Mouse (Mus musculus) urinary bladder, postnatal 10 days (tissue): ENCODE measurements at regions not wholly inside any gene's neighbourhood (a gene's known extent, or its start where the extent isn't known, plus 50 kb on each side); places are given as distances from the start of the nearest gene placed in this dataset.

Source experiments
- DNase-seq: peaks from one replicate; pipeline ENCODE4 v3.0.0; 2022; ENCODE audit warnings: low spot score

GRCm38 (mm10) chr1:184297001-184297740 is 263.1 kb upstream of the 1700056E22Rik start:
- DNase-seq, result no peak

DNA sequence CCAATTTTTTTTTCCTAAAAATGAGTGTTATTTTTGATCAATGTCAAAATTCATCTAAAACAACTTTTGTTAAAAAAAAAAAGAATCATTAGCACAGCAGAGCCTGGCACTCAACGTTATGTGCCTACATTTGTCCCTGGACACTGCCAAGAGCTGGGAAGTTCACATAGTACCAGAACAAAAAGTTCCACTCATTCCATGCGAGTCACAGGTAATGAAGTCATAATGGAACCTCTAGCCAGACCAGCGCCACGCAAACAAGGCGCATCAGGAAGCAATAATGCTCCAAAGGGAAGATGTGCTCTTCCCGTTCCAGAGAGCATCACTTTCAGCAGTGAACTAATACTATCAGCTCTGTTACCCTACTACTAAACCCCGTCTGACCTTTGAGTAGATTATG is 257.0 kb upstream of the 1700056E22Rik start:
- no peak for DNase-seq

DNA sequence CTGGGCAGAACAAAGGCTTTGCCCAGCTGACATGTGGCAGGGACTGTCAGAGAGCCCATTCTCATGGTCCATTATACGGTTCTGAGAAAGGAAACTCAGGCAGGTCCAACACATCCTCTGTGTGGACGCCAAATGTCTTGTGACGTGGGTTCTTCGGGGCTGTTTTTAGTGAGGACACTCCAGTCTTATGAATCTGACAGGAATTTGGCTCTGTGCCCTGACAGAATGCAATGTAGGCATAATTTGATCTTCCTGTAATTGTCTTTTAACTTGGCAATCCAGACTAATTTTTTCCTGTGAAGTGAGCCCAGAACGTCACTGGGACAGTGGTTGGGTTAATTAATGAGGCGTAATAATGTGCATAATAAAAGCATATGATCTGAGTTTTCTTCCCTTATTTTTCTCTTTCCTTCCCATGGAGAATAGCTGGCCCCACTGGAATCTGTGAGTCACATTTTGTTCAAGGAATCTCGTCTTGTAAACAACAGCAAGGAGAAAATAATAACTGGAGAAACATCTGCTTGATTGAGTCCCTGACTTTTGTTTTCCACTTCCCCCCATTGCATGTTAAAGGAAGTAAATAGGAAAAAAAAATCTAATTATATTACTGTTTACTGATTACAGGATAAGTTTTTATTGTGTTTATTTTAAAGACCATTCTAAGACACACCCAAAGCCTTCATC is 255.8 kb upstream of the 1700056E22Rik start:
- DNase-seq, result no peak

DNA sequence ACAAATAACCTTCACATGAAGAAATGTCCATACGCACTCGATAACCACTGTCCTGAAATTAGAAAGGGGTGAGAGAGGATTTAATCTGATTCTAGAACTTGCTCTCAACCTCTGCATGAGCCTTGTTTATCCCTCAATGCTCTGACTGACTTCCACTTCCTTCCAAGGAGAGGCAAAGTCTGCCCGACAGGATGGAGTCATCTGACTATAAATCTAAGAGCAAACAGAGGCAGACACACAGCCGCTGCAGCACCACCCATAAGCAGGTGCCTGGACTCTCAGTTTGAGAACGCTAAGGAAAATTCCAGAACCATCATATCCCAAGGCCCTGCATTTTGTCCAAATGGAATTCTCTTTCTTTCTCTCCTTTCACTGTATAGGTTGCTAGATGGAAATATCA is 247.7 kb upstream of the 1700056E22Rik start:
- DNase-seq, result no peak

DNA sequence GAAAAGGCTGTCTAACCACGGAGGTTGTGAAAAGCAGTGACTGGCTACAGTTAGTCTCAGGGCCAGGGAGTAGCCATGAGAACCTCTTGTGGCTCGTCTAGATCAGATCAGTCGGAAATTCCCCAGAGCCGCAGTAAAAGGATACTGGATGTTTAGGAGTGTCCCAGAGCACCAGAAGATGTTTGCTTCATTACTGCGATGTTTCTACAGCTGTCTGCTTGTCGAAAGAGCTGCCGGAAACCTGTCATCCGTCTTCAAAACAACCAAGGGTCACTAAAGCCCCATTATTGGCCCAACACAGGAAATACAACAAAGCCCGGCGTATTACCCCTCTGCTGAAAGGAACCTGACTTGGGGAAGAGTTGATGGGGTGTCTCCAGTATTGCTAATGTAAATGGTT is 245.2 kb upstream of the 1700056E22Rik start:
- DNase-seq, result no peak

DNA sequence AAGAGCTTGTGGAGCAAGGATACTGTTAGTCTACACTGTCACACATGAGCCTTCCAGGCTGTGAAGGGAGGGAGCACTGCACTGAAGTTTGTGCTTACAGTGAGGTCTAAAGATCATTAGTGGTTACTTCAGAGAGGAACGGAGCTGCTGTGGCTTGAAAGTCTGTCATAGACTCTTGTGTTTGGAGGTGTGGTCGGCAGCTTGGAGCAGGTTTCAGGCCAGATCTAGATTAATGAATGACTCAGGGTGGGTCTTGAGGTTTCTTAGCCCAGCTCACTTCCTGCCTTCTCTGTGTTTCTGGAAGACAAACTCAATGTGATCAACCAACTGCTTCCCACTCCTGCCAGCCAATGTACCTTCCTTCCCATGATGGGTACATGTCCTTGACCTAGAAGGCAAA is 242.9 kb upstream of the 1700056E22Rik start:
- no peak for DNase-seq

DNA sequence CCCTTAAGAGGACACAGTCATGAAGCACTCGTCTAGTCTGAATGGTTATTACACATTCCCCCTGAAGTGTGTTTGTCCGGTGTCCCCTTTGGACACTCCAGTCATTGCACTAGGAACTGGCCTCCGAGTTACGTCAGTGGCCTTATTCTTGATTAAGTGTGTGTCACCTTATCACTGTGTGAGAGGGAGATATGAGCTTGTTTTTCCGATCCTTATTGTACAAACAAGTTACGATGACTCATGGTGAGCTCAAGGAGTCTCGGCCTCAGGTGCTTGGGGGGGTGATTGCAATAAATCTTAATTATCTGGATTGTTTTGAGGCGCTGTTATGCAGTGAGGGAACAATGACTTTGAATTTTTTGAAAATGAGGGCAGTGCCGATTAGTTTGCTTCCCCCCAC is 241.8 kb upstream of the 1700056E22Rik start:
- DNase-seq, result no peak

- no peak for DNase-seq
Measured at GRCm38 (mm10) chr1:184275396-184275795, 241.3 kb upstream of the 1700056E22Rik start.

GRCm38 (mm10) chr1:184274704-184275103 is 240.6 kb upstream of the 1700056E22Rik start:
- DNase-seq, result no peak

GRCm38 (mm10) chr1:184273722-184274121 is 239.6 kb upstream of the 1700056E22Rik start:
- no peak for DNase-seq

- no peak for DNase-seq
Measured at GRCm38 (mm10) chr1:184271254-184271653, 237.2 kb upstream of the 1700056E22Rik start.

DNA sequence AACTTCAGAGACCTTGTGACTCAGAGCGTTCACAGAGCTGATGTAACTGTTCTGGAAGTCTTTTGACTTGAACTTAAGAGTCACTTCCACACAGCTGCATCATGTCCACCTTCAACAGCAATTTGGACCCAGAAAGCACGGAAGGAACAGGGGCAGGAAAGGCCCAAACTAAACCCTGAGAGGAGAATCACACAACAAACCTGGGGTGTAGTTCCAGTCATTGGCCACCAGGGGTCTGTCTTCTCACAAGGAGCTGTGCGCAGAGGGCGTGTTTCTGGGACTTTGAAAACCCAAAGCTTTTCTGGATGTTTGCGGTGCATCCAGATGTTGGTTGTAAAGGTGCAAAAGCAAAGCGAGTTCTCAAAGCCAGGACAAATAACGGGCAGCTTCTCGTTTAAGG is 231.9 kb upstream of the 1700056E22Rik start:
- DNase-seq, result peak; percentile 22

DNA sequence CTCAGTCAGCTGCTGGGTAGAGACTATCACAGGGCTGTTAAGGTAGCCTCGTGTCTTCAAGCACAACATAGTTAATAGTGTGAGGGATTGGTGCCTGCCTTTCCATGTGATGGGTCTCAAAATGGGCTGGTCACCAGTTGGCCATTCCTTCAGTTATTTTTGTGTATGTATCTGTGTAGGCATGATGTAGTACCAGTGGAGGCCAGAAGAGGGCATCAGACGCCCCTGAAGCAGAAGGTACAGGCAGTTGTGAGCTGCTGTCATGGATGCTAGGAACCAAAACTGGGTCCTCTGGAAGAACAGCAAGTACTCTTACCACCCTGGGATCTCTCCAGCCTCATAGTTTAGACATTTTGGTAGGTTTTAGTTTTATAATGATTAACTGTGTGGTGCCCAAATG is 228.9 kb upstream of the 1700056E22Rik start:
- DNase-seq, result no peak

- no peak for DNase-seq
Measured at GRCm38 (mm10) chr1:184261385-184261727, 227.3 kb upstream of the 1700056E22Rik start.

DNA sequence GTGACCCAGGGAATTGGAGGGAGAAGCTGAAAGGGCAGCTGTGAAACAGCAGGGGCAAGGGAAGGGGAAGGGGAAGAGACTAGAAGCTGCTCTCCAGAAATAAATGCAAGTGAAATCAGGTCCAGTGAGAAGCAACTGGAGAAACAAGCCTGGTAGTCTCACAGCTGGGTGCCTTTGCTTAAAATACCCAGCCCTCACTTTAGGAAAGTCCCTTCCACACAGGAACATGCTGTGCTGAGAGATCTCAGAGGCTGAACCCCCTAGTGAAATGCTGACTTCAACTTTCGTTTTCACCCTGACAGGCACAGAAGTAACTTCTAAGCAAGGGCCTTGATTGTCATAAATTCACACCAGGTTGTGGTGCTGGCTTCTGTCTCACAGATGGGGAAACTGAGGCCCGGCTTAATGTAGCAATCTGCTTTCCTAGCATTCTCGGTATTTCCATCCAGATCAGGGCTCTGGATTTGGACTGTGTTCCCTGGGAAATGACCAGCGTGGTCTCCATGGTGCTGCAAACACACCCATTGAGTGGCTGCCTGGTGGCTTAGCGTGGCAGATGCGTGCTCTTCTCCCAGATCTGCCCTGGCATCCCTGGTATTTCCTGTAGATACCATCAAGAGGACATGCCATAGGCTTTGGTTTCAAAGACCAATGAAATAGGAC is 226.8 kb upstream of the 1700056E22Rik start:
- DNase-seq, result no peak

GRCm38 (mm10) chr1:184259853-184260252 is 225.8 kb upstream of the 1700056E22Rik start:
- no peak for DNase-seq

- no peak for DNase-seq
Measured at GRCm38 (mm10) chr1:184257356-184257755, 223.3 kb upstream of the 1700056E22Rik start.

GRCm38 (mm10) chr1:184254951-184255350 is 220.8 kb upstream of the 1700056E22Rik start:
- no peak for DNase-seq

GRCm38 (mm10) chr1:184244730-184245488 is 210.8 kb upstream of the 1700056E22Rik start:
- no peak for DNase-seq

- DNase-seq, result no peak
Measured at GRCm38 (mm10) chr1:184244296-184244695, 210.2 kb upstream of the 1700056E22Rik start.

DNA sequence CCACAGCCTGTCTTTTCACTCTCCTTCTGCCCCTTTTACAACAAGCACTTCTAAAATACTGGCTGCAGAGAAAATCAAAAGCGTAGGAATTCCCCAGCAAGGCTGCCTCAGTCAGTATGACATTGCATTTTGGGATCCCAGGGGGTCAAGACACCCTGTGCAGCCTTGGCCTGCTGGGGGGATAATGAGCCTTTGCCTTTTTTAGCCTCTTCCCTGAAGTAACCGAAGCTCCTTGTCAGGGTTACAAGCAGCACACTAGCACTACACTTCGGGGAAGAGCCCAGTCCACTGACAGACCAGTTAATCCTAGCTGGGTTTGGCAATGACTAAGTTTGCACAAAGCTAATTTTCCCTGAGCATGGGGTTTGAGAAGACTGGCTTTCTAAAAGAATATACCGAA is 207.7 kb upstream of the 1700056E22Rik start:
- DNase-seq, result no peak
